Mouse (Mus musculus) urinary bladder, postnatal 14 days (tissue): ENCODE measurements at regions not wholly inside any gene's neighbourhood (a gene's known extent, or its start where the extent isn't known, plus 50 kb on each side); places are given as distances from the start of the nearest gene placed in this dataset.
A peak's percentile ranks its signal among the peaks of the same experiment; 100 is the strongest.

Experiments used
- DNase-seq: peaks from one replicate; pipeline ENCODE4 v3.0.0; 2021; ENCODE audit warnings: low spot score

DNA sequence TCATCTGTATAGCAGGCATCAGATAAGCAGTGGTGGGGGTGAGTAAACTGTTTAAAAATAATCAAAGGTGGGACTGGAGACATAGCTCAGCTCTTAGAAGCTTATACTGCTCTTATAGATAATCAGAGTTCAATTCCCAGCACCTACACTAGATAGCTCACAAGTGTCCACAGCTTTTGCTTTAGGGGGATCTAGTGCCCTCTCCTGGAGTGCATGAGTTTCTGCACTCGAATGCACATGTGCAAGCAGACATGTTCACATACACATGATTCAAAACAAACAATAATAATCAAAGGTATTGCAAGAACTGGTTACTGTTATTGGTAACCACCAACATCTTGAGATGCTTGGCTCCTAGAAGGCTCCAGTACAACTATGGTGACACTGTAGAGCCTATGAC, 343.3 kb downstream of the Gpam start:
- DNase-seq, result no peak

- no peak for DNase-seq
These were observed 369.3 kb downstream of the Gpam start for GRCm38 (mm10) chr19:54757761-54758160.

- DNase-seq, result no peak
These were observed 370.3 kb downstream of the Gpam start for GRCm38 (mm10) chr19:54756681-54757257.

- no peak for DNase-seq
These were observed 371.6 kb downstream of the Gpam start for GRCm38 (mm10) chr19:54755451-54755850.

- DNase-seq, result no peak
These were observed 393.1 kb downstream of the Gpam start for GRCm38 (mm10) chr19:54733938-54734337.

GRCm38 (mm10) chr19:54731749-54732148, 395.3 kb downstream of the Gpam start:
- DNase-seq, result peak; percentile 4

- DNase-seq, result no peak
These were observed 395.7 kb downstream of the Gpam start for GRCm38 (mm10) chr19:54731315-54731714.

- no peak for DNase-seq
These were observed 396.2 kb downstream of the Gpam start for GRCm38 (mm10) chr19:54730801-54731200.

DNA sequence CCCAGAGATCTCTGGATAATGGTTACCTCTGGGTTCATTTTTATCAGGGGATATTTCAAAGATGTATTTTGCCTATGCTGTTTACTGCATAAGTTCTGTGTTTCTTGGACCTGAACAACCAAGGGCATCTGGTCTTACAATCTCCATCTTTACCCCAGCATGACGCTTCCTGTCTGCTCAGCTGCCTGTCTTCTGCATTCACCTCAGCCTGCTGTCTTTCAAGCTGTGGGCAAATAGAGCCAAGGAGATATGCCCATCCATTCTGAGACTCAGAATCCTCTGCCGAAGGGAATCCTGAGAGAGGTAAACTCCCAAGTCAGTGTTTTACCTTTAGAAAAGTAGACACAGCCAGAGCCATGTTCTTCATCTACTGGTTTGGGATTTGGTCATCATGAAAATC, 396.7 kb downstream of the Gpam start:
- DNase-seq, result no peak

GRCm38 (mm10) chr19:54722091-54722490, 404.9 kb downstream of the Gpam start:
- peak; percentile 3 for DNase-seq

DNA sequence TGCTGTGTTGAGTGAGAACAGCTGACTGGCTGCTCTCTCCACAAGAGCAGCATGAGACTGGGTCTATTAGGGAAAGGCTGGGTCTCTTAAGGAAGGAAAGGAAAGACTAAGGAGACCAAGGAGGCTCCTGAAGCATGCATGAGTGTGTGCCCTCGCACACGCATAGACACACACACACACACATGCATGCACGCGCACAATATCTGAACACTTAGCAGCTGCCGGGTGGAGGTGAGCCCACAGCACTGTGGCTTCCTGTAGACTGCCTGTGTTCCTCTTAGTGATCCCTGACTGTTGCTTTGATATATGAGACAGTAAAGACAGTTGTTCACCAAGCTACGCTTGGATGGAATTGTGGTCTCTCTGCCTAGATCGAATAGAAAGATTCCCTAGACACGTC, 429.6 kb downstream of the Gpam start:
- DNase-seq, result no peak

DNA sequence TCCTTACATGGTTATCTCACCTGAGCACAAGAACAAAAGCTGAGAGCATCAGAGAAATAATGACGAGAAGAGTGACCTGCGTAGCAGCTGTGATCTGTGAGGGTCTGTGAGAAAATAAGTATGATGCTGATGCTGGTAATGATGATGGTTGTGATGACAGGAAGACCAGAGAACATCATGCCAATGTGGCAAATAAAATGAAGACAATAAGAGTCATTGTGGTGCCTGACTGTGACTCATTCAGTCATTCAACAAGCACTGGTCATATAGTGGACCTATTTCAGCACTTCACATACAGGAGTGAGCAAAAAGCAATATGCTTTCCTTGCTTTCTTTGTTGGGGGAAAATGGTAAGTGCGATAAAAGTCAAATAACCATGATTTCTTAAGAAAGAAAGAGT, 433.3 kb downstream of the Gpam start:
- DNase-seq, result no peak

- no peak for DNase-seq
These were observed 433.9 kb downstream of the Gpam start for GRCm38 (mm10) chr19:54693094-54693493.

DNA sequence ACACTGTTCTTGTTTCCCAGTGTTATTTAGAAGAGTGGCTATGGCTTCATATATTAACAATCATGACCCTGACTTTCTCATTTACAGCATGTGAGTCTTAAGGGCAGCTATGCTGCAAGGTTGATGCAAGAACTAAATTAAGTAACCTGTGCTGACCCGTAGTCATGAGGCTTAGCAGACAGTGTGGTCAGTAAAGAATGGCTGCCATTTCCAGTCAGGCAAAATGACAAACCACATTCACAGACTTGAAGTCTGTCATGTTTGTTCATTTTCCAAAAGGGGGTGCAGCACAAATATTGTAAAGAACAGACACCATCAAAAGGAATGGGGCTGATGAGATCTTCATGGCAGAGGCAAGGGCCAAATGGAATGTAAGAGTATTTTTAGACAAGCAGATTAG, 435.2 kb downstream of the Gpam start:
- no peak for DNase-seq

DNA sequence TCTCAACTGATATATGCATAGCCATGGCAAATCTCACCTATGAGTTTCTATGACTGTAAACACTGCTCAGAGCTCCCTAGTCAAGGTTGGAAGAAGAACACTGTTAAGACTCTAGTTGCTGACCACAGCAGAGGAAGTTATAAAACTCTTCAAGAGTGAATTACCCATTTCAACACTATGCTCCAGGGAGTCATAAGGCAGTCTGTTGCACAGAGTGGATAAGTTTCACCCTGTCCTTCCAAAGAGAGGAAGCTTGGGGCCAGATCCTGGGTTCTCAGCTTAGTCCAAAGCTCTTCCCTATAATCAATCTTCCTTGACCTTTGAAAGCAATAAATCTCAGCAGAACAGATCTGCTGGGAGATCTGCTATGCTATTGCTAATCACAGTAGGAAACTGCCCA, 438.4 kb downstream of the Gpam start:
- DNase-seq, result no peak

- DNase-seq, result no peak
These were observed 441.9 kb downstream of the Gpam start for GRCm38 (mm10) chr19:54685147-54685546.
